Mouse (Mus musculus): Measurements from ENCODE around the gene Abl1.

The Abl1 gene

DNA sequence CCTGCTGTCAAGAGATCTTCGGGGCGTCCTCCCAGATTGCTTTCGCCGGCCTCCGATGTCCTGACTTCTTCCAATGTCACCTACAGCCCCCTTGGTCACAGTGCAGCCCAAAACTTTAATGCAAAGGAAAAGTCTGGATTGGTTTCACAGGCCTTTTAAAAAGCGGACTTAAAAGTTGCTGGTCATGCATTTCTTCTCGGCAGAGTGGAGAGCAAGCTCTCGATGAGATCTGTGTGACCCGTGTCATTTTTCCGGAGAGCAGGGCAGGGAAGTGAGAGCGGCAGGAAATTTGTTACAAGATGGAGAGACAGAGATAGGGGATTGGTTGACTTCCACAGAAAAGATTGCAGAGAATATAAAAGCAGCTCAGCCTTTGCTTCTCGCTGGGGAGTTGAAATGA lies 869 bp downstream of the Abl1 start:
- no peak for DNase-seq (ENCODE audit: low read depth)

- DNase-seq (ENCODE audit: low read depth) = no peak
These were observed 1.9 kb downstream of the Abl1 start for GRCm38 (mm10) chr2:31690063-31690462.

DNA sequence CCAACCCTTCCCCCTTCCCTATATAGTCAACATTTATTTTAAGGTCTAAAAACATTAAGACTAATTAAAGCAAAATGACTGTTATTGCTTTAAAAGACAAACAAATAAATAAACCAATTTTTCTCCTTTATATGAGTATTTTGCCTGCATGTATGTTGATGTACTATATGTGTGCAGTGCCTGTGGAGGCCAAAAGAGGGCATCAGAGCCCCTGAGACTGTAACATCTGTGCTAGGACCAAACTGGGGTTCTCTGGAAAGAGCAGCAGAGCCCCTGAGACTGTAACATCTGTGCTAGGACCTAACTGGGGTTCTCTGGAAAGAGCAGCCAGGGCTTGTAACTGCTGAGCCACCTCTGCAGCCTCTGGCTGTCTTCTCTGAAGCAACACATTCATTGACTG lies 10.0 kb downstream of the Abl1 start:
- no peak for DNase-seq (ENCODE audit: low read depth)

DNA sequence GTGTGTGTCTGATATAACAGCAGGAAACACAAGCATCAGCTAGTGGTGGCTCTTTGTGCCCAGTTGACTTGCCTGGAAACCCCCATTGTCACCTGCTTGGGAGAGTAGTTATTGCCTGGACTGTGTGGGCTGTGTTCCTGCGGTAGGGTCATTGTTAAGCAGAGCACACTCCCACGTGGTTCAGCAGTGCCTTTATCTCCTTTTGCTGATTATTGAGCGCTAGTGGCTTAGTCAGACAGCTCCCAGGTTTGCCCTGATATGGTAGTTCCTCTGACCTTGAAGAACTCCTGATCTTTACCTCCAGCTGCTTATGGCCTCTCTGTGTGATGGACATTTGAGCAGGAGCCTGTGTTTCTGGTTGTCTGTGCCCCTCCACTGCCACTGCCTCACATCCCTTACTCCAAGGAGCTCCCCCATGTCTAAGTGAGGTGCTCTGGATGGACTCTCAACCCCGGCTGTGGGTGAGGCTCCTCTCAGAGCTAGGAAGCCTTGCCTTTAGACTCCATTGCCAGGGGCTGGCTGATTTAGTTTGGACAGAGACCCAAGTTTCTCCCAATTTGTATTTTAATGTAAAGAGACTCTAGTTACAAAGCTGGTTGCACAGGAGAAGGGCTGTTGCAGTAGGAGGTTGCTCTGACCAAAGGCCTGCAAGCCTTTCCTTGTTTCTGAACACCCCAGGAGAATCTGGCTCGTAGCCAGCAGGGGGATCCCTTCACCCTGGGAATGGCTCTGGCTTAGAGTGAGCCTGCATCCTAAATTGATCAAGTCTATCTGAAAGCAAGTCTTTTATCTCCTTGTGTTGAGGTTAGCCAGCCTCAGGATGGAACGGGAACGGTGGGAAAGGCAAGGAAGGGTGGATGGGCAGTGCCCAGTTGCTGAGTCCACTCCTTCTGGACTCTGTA lies 12.6 kb downstream of the Abl1 start:
- DNase-seq (ENCODE audit: low read depth) = no peak

GRCm38 (mm10) chr2:31703226-31703625 lies 15.1 kb downstream of the Abl1 start:
- no peak for DNase-seq (ENCODE audit: low read depth)

GRCm38 (mm10) chr2:31705914-31706313 lies 17.7 kb downstream of the Abl1 start:
- no peak for DNase-seq (ENCODE audit: low read depth)

DNA sequence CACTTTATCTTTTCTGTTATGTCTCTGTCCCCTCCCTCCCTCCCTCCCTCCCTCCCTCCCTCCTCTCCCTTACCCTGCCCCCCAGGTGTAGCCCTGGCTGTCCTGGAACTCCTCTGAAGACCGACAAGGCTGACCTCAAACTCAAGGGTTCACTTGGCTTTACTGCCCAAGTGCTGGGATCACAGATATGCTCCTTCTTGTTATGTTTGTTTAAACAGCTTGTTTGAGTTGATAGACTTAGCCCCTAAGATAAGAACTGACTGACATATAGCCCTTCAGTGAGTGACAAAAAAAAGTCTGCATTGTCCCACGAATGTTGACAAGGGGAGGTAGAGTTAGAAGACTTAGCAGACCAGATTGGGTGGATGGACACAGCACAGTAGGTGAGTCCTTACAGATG lies 18.4 kb downstream of the Abl1 start:
- DNase-seq (ENCODE audit: low read depth) = no peak

DNA sequence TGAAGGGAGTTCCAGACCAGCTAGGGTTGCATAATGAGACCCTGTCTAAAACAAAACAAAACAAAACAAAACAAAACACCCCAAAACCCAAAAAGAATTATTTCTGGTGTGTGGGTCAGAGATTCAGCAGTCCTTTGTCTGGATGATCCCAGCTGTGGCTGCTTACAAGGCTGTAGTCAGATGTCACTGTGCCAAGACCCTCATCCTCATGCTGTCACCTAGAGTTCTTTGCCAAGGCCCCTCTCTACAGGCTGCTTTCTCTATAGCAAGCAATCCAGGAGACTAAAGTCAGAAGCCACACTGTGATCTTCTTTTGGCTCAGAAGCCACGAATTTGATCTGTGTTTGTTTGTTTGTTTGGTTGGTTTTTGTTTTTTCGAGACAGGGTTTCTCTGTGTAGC lies 24.5 kb downstream of the Abl1 start:
- no peak for DNase-seq (ENCODE audit: low read depth)

DNA sequence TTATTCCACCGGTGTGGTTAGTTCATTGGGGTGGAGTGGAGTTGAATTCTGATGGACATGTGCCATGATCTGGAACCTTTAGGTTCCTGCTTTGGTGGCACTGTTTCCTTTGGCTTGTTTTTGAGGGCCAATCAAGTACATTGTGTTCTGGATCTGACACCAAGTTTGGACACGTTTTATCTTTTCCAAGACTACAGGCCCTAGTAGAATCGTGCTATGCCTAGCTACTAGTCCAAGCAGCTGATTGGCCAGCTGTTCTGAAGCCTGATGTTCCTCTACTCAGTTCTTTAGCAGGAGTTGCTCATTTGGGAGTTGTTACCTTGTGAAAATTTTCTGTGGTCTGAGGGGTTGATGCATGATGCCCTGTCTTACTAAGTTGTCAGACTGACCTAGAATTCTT lies 25.6 kb downstream of the Abl1 start:
- no peak for DNase-seq (ENCODE audit: low read depth)

GRCm38 (mm10) chr2:31714780-31715179 lies 26.6 kb downstream of the Abl1 start:
- no peak for DNase-seq (ENCODE audit: low read depth)

DNA sequence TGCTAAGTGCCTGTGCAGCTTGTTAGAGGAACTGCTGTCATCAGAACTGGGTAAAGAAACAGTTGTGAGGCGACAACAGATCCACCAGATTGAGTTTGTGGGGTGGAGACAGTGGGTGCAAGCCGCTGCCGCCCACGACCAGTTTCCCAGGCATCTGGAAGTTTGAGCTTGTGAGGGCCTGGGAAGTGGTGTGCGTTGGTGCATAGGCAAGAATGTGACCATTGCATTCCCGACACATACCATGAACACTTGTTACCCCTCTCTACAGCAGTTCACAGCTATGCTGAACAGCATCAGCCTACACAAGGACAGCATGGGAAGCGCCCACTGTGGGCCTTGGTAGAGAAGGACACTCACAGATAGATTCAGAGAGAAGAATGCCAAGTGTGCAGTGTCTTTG lies 27.8 kb downstream of the Abl1 start:
- no peak for DNase-seq (ENCODE audit: low read depth)

DNA sequence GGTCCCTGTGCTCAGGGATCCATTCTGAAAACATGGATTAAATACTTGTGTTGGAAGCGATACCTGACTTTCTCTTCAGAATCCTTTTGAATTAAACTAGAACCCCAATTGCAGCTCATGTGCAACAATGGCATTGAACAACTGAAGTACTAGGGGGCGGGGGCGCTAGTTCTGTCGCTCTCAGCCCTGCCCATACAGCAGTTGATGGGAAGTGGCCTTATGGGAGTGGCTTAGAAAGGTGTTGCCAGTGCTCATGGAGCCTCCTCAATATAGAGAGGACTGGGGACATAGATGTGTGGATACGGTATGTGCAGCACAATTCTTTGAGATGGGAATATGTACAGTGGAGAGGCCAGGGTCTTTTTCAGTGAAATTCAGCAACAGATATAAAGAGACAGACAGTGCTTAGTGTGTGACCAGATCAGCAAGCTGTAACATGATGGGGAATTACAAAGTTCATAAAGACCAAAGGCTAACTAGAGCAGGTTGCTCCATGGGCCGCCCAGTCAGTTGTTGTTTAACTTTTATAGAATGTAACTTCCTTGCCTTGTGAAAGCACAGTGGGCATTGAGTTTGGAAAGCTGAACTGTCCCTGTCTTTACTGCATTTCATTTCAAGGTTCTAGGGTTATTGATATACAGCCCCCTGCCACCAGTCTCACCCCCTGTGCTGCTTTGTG lies 31.2 kb downstream of the Abl1 start:
- no peak for DNase-seq (ENCODE audit: low read depth)

- no peak for DNase-seq (ENCODE audit: low read depth)
These were observed 31.8 kb downstream of the Abl1 start for GRCm38 (mm10) chr2:31719944-31720343.

DNA sequence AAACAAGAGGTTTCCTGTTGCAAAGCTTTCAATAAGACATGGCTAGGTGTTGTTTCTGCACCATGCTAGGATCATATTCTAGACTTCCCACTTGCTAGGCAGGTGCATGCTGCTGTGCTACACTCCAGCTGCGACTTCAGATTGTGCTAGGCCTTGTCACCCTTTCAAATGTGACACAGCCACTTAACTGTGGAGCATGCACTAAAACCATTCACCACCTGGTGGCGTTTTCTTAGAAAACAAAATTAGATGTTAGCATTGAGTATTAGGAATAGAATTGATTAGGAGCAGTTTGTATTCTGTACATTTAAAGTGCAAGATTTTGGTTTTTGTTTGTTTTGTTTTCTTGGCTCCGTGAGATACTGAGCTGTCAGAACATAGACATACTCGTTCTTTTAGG lies 32.6 kb downstream of the Abl1 start:
- DNase-seq (ENCODE audit: low read depth) = no peak

DNA sequence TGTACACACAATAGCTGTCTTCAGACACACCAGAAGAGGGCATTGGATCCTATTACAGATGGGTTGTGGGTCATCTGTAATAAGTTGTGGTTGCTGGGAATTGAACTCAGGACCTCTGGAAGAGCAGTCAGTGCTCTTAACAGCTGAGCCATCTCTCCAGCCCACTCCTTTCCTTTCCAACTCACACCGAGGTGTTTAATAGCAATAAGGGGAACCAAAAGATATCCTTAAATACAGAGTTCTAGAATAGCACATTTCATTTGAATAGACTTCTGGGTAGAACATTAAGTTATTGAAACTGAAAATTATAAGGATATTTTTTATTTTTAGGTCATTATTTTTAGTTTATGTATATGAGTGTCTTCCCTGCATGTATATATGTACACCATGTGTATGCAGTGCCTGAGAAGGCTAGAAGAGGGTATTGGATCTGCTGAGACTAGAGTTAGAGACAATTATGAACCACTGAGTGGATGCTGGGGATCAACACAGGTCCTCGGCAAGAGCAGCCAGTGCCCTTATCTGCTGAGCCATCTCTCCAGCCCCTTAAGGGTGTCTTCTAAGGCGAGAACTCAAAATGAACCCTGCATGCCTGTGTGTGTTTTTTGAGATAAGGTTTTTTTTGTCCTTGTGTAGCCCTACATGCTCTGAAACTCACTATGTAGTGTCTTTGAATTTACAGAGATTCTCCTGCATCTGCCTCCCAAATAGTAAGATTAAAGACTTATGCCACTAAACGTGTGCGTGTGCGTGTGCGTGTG lies 36.7 kb downstream of the Abl1 start:
- DNase-seq (ENCODE audit: low read depth) = peak; percentile 63

DNA sequence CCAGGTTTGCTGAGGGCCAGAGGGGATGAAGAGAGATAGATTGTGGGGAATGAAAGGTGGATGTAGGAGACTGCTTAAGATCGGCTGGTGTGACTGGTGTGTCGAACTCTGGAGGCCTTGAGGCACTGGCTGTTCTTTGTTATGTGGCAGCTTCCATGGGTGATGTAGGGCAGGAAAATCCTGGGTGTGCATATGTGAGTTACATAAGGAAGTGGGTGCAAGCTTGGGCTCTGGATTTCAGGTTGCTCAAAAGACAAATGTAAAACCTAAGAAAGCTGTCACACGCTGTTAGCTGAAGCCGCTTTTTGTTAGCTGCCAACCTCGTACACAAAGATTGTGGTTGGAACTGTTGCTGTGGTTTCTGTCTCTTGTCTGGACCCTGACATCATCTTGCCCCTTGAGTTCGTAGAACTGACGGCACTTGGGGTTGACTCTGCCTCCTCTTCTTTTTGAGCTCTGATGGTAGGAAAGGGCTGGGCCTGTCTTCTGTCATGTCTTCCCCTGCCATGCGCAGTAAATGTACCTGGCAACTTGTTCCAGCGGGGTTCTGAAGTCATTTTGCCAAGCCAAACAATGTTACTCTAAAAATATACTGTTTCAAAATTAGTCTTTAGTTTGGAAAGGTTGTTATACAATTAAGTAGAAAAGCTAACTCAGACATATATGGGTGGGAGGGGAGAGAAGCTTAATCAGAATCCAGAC lies 39.6 kb downstream of the Abl1 start:
- DNase-seq (ENCODE audit: low read depth) = no peak

GRCm38 (mm10) chr2:31730640-31731039 lies 42.5 kb downstream of the Abl1 start:
- no peak for DNase-seq (ENCODE audit: low read depth)

DNA sequence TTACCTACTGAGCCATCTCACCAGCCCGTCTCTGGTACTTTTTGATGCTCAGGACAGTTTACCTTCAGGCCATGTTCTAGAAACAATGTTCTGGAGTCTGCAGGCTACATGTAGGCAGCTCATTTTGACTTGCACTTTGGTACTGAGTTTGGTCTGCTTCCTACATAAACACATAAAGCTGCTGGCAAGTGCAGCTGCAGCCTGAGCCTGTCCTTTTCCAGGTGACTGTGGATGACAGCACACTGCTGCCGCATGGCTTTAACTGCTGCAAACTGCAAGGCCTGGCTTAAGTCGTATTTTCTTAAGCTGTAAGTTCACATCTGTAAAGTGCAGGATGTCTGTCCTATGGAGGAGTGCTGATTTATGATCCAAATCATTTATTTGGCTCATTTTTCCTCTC lies 44.3 kb downstream of the Abl1 start:
- DNase-seq (ENCODE audit: low read depth) = no peak

DNA sequence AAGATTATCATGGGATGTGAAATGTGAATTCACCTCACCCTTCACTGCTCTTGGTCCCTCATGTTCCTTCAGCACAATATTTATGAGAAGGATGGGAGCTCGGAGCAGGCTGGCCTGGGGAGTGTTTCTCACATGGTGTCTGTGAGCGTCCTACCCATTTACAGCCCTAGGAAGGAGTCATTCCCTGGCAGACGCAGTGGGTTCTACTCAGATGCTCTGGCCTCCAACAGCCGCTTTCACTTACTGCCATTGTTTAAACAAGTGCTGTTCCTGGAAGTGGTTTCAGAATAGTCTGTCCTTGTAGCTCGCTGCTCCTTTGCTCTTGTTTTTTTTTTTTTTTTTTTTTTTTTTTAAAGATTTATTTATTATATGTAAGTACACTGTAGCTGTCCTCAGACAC lies 45.4 kb downstream of the Abl1 start:
- no peak for DNase-seq (ENCODE audit: low read depth)

- no peak for DNase-seq (ENCODE audit: low read depth)
These were observed 50.9 kb downstream of the Abl1 start for GRCm38 (mm10) chr2:31739041-31739440.

GRCm38 (mm10) chr2:31741728-31742127 lies 53.6 kb downstream of the Abl1 start:
- no peak for DNase-seq (ENCODE audit: low read depth)

- DNase-seq (ENCODE audit: low read depth) = no peak
These were observed 54.0 kb downstream of the Abl1 start for GRCm38 (mm10) chr2:31742134-31742533.
